Mouse (Mus musculus) T-cell, adult 66 days (primary cell): ENCODE results near the gene Olfr774. TPM values are rescaled to one million over a fixed set of nuclear protein-coding genes. Genes with fewer than 3 reads are reported as not detected.

Source experiments
- total RNA-seq, 2 experiments: library from RNA; stranded (reverse); gene quantifications; 3 replicates in 1 of 2; 4 replicates in 1 of 2; pipeline ENCODE4 v1.2.4; 2023

Gene Olfr774
- total RNA-seq = not detected

GRCm38 (mm10) chr10:129235904-129236303 lies at the start of gene Olfr774:
Gene Olfr774, plus strand, starts transcription at chr10:129236204.

GRCm38 (mm10) chr10:129187319-129187718 lies 48.7 kb upstream of the Olfr774 start, which contains the start of gene Olfr773:
Gene Olfr773, minus strand, starts transcription at chr10:129187419.

GRCm38 (mm10) chr10:129248112-129248511 lies 12.1 kb downstream of the Olfr774 start, which contains the start of gene Olfr775:
Gene Olfr775, plus strand, starts transcription at chr10:129248412.

GRCm38 (mm10) chr10:129258827-129259226 lies 22.8 kb downstream of the Olfr774 start, which contains the start of gene Olfr776:
Gene Olfr776, plus strand, starts transcription at chr10:129259127.

GRCm38 (mm10) chr10:129271081-129271535 lies 35.1 kb downstream of the Olfr774 start, which contains the start of gene Olfr777:
Gene Olfr777, minus strand, starts transcription at chr10:129271485.

Other genes with a start within 250 kb of the Olfr774 start
- 1 to 10 TPM; 1.5 to 2.4 TPM for gene Olfr9, start 246.8 kb upstream of the Olfr774 start, total RNA-seq
- under 1 TPM; 0.26 to 0.33 TPM for gene Olfr763, start 225.4 kb upstream of the Olfr774 start, total RNA-seq
- gene Olfr764-ps1, start 196.3 kb upstream of the Olfr774 start, total RNA-seq = not detected
- gene Olfr765, start 186.2 kb upstream of the Olfr774 start, total RNA-seq = not detected
- gene Olfr766-ps1, start 167.2 kb upstream of the Olfr774 start, total RNA-seq = not detected
- not detected for gene Olfr767, start 153.3 kb upstream of the Olfr774 start, total RNA-seq
- gene Olfr768, start 136.8 kb upstream of the Olfr774 start, total RNA-seq = not detected
- gene Olfr769, start 118.3 kb upstream of the Olfr774 start, total RNA-seq = not detected
- not detected for gene Olfr770, start 97.2 kb upstream of the Olfr774 start, total RNA-seq
- not detected for gene Olfr771, start 71.5 kb upstream of the Olfr774 start, total RNA-seq
- not detected for gene Olfr772, start 58.3 kb upstream of the Olfr774 start, total RNA-seq
- gene Olfr773, start 48.8 kb upstream of the Olfr774 start, total RNA-seq = not detected
- gene Olfr775, start 12.2 kb downstream of the Olfr774 start, total RNA-seq = under 1 TPM in 1 of 2 experiments, not detected in 1; 0.20 TPM
- not detected for gene Olfr776, start 22.9 kb downstream of the Olfr774 start, total RNA-seq
- not detected for gene Olfr777, start 35.3 kb downstream of the Olfr774 start, total RNA-seq
- not detected for gene Olfr780, start 81.9 kb downstream of the Olfr774 start, total RNA-seq
- gene Olfr781, start 92.7 kb downstream of the Olfr774 start, total RNA-seq = not detected
- not detected for gene Olfr782, start 112.6 kb downstream of the Olfr774 start, total RNA-seq
- under 1 TPM in 1 of 2 experiments, not detected in 1; 0.18 TPM for gene Olfr784, start 147.9 kb downstream of the Olfr774 start, total RNA-seq
- gene Olfr785, start 169.2 kb downstream of the Olfr774 start, total RNA-seq = not detected
- gene Olfr786, start 191.1 kb downstream of the Olfr774 start, total RNA-seq = not detected
- gene Olfr787, start 225.7 kb downstream of the Olfr774 start, total RNA-seq = not detected
- gene Olfr788, start 234.8 kb downstream of the Olfr774 start, total RNA-seq = not detected
- not detected for gene Olfr789, start 248.5 kb downstream of the Olfr774 start, total RNA-seq